In genomic region chr1:130710283-130711080, GRCm38 (mm10) we compare ENCODE assay signal across 16 mouse cellular contexts. TPM values are rescaled to one million over a fixed set of nuclear protein-coding genes. Genes with fewer than 3 reads are reported as not detected.
"Had no signal": no experiment of that assay in that cellular context is flagged by ENCODE, and none has a peak within 500 bp of the region (broad histone marks: within the 10 kb centered on the region; RNA-seq: fewer than 3 reads in every experiment).

No protein-coding gene starts in this region.

- H3K4me2 ChIP-seq: limb, embryonic 13.5 days; liver, embryonic 11.5 days; midbrain, embryonic 13.5 days had no signal

- H3K9me3 ChIP-seq: limb, embryonic 13.5 days; midbrain, embryonic 13.5 days had no signal

- H3K27ac ChIP-seq: layer of hippocampus, adult 2 months; limb, embryonic 13.5 days; midbrain, embryonic 13.5 days had no signal

- DNase-seq: kidney, postnatal 10 days; kidney, postnatal 4 days; left cerebral cortex, postnatal 4 days; right cerebral cortex, postnatal 25 days; thymus, postnatal 36 days had no signal

- H3K9ac ChIP-seq: limb, embryonic 13.5 days; midbrain, embryonic 13.5 days had no signal

- ATAC-seq: midbrain, embryonic 13.5 days had no signal

- H3K4me3 ChIP-seq: layer of hippocampus, adult 2 months; limb, embryonic 13.5 days; midbrain, embryonic 13.5 days had no signal

RNA-seq across cellular contexts. Expression of gene Gm29427, which starts 5.1 kb away (rescaled TPM):
- total RNA-seq: layer of hippocampus, adult 2 months; layer of hippocampus, postnatal 10 days; left cerebral cortex, postnatal 4 days; midbrain, postnatal 0 days had no signal
- polyA plus RNA-seq: kidney, embryonic 14.5 days; limb, embryonic 13.5 days; liver, embryonic 11.5 days; lung, embryonic 16.5 days; midbrain, postnatal 0 days; neural tube, embryonic 14.5 days; small intestine, adult 2 months; thymus, postnatal 0 days had no signal

RNA-seq across cellular contexts. Expression of gene C4bp, which starts 49.0 kb away (rescaled TPM):
- total RNA-seq: left cerebral cortex, postnatal 4 days had no signal
- polyA plus RNA-seq: limb, embryonic 13.5 days; lung, embryonic 16.5 days; midbrain, embryonic 13.5 days; neural tube, embryonic 14.5 days had no signal
